Mouse (Mus musculus): ENCODE measurements around the gene Insig1. TPM values are rescaled to one million over a fixed set of nuclear protein-coding genes. Genes with fewer than 3 reads are reported as not detected.

Insig1 gene
- polyA plus RNA-seq, 1 experiment from 2014 or later, result 122 TPM

GRCm38 (mm10) chr5:28082796-28083195 is 11.6 kb downstream of the Insig1 start:
- H3K36me3 ChIP-seq (ENCODE audit: insufficient read depth, low read length), result no peaks in the 10 kb centered on the region
- no peak overlapping the region for H3K4me3 ChIP-seq (ENCODE audit: low read depth, low read length)
- H3K9me3 ChIP-seq (ENCODE audit: low read length), result no peaks in the 10 kb centered on the region
- H3K27me3 ChIP-seq (replicated peaks; ENCODE audit: insufficient read depth, low read length), result no peaks in the 10 kb centered on the region
- H3K4me1 ChIP-seq (ENCODE audit: insufficient read depth, low read depth, low read length), result no peaks in the 10 kb centered on the region
- no peak for TF ChIP-seq EP300 (IDR thresholded peaks at IDR 0.05)
- TF ChIP-seq CTCF (IDR thresholded peaks at IDR 0.05), result no peak
- no peak overlapping the region for H3K4me2 ChIP-seq (replicated peaks; ENCODE audit: low read depth, low read length)
- DNase-seq (ENCODE audit: low spot score) (no peak), ATAC-seq (no peak)
- H3K27ac ChIP-seq (ENCODE audit: low read length), result no peak overlapping the region
- 66% methylated on average over 3 of the region's 3 CpGs for WGBS
- no peak overlapping the region for H3K9ac ChIP-seq (replicated peaks; ENCODE audit: low read depth)

DNA sequence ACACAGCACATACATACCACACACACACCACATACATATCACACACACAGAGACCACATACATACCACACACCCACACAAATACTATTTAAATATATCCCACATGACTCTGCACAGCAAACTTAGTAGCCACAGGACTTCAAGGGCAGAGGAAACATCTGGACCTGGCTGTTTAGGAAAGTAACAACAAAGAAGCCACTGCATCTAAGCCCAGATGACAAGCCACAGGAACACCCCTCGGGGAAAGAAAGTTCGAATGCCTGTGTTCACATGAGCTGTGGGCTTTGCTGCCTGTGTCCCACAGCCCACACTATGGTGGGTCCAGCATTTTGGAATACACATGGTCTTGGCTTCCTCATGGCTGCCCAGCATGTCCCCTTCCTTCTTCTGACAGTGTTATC is 13.6 kb downstream of the Insig1 start:
- no peaks in the 10 kb centered on the region for H3K9me3 ChIP-seq (ENCODE audit: low read length)
- no peaks in the 10 kb centered on the region for H3K36me3 ChIP-seq (ENCODE audit: insufficient read depth, low read length)
- no peak overlapping the region for H3K9ac ChIP-seq (replicated peaks; ENCODE audit: low read depth)
- H3K4me1 ChIP-seq (ENCODE audit: insufficient read depth, low read depth, low read length), result no peaks in the 10 kb centered on the region
- no peaks in the 10 kb centered on the region for H3K27me3 ChIP-seq (replicated peaks; ENCODE audit: insufficient read depth, low read length)
- WGBS, result 69% methylated on average over 2 of the region's 2 CpGs
- TF ChIP-seq CTCF (IDR thresholded peaks at IDR 0.05) (no peak), EP300 (IDR thresholded peaks at IDR 0.05) (no peak)
- H3K4me2 ChIP-seq (replicated peaks; ENCODE audit: low read depth, low read length), result no peak overlapping the region
- no peak overlapping the region for H3K27ac ChIP-seq (ENCODE audit: low read length)
- DNase-seq (ENCODE audit: low spot score) (no peak), ATAC-seq (no peak)
- no peak overlapping the region for H3K4me3 ChIP-seq (ENCODE audit: low read depth, low read length)

DNA sequence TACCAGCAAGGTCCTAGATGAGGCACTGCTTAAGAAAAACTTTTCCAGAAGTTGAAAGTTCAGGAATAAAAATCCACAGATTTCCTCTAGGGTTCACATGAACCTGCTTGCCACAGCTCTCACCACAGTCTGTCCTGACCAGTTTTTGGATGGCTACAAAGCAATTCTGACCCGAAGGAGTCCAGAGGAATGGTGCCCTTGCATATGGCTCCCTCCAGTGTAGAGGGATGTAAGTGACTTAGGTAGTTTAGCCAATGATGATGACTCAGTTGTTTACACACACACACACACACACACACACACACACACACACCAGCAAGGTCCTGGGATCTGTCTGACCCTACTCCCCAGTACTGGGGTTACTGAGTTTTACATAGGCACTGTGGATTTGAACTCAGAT is 19.4 kb downstream of the Insig1 start:
- ATAC-seq (peak; percentile 16; the same call in 1 of the 2 replicates), DNase-seq (ENCODE audit: low spot score) (peak; percentile 51)

GRCm38 (mm10) chr5:28092327-28092726 is 21.2 kb downstream of the Insig1 start:
- Histone ChIP-seq H3K4me2 (replicated peaks; ENCODE audit: low read depth, low read length) (no peak overlapping the region), H3K4me1 (ENCODE audit: insufficient read depth, low read depth, low read length) (no peaks in the 10 kb centered on the region), H3K36me3 (ENCODE audit: insufficient read depth, low read length) (no peaks in the 10 kb centered on the region), H3K27me3 (replicated peaks; ENCODE audit: insufficient read depth, low read length) (no peaks in the 10 kb centered on the region), H3K4me3 (ENCODE audit: low read depth, low read length) (no peak overlapping the region), H3K9ac (replicated peaks; ENCODE audit: low read depth) (no peak overlapping the region), H3K9me3 (ENCODE audit: low read length) (no peaks in the 10 kb centered on the region), H3K27ac (ENCODE audit: low read length) (no peak overlapping the region)
- DNase-seq (ENCODE audit: low spot score) (no peak), ATAC-seq (no peak)
- WGBS, result 82% methylated on average over 3 of the region's 3 CpGs
- TF ChIP-seq EP300 (IDR thresholded peaks at IDR 0.05) (no peak), CTCF (IDR thresholded peaks at IDR 0.05) (no peak; the same call in 1 of the 2 replicates)

More for the DNA sequence above, 19.4 kb downstream of the Insig1 start:
- H3K4me1 ChIP-seq (ENCODE audit: insufficient read depth, low read depth, low read length), result no peaks in the 10 kb centered on the region
- TF ChIP-seq EP300 (IDR thresholded peaks at IDR 0.05), result no peak
- peak; percentile 64 for TF ChIP-seq CTCF (IDR thresholded peaks at IDR 0.05)
- H3K27ac ChIP-seq (ENCODE audit: low read length), result no peak overlapping the region
- no peak overlapping the region for H3K4me2 ChIP-seq (replicated peaks; ENCODE audit: low read depth, low read length)
- H3K4me3 ChIP-seq (ENCODE audit: low read depth, low read length), result no peak overlapping the region
- no peak overlapping the region for H3K9ac ChIP-seq (replicated peaks; ENCODE audit: low read depth)
- H3K27me3 ChIP-seq (replicated peaks; ENCODE audit: insufficient read depth, low read length), result no peaks in the 10 kb centered on the region
- no peaks in the 10 kb centered on the region for H3K36me3 ChIP-seq (ENCODE audit: insufficient read depth, low read length)
- WGBS, result 24% methylated on average over 1 of the region's 1 CpGs
- H3K9me3 ChIP-seq (ENCODE audit: low read length), result no peaks in the 10 kb centered on the region

GRCm38 (mm10) chr5:28093874-28094273 is 22.7 kb downstream of the Insig1 start:
- Histone ChIP-seq H3K4me2 (replicated peaks; ENCODE audit: low read depth, low read length) (no peak overlapping the region), H3K36me3 (ENCODE audit: insufficient read depth, low read length) (no peaks in the 10 kb centered on the region), H3K4me3 (ENCODE audit: low read depth, low read length) (no peak overlapping the region), H3K27ac (ENCODE audit: low read length) (no peak overlapping the region), H3K9me3 (ENCODE audit: low read length) (no peaks in the 10 kb centered on the region), H3K4me1 (ENCODE audit: insufficient read depth, low read depth, low read length) (no peaks in the 10 kb centered on the region), H3K27me3 (replicated peaks; ENCODE audit: insufficient read depth, low read length) (no peaks in the 10 kb centered on the region), H3K9ac (replicated peaks; ENCODE audit: low read depth) (no peak overlapping the region)
- TF ChIP-seq CTCF (IDR thresholded peaks at IDR 0.05), result peak; percentile 93
- no peak for TF ChIP-seq EP300 (IDR thresholded peaks at IDR 0.05)
- ATAC-seq (peak; percentile 57; the same call in 1 of the 2 replicates), DNase-seq (ENCODE audit: low spot score) (peak; percentile 82)
- 2% methylated on average over 3 of the region's 4 CpGs for WGBS

GRCm38 (mm10) chr5:28094393-28094792 is 23.2 kb downstream of the Insig1 start:
- WGBS, result 68% methylated on average over 3 of the region's 3 CpGs
- no peak overlapping the region for H3K27ac ChIP-seq (ENCODE audit: low read length)
- no peaks in the 10 kb centered on the region for H3K36me3 ChIP-seq (ENCODE audit: insufficient read depth, low read length)
- H3K4me3 ChIP-seq (ENCODE audit: low read depth, low read length), result no peak overlapping the region
- no peak overlapping the region for H3K9ac ChIP-seq (replicated peaks; ENCODE audit: low read depth)
- no peak for DNase-seq (ENCODE audit: low spot score)
- H3K9me3 ChIP-seq (ENCODE audit: low read length), result no peaks in the 10 kb centered on the region
- ATAC-seq, result no peak
- no peak overlapping the region for H3K4me2 ChIP-seq (replicated peaks; ENCODE audit: low read depth, low read length)
- H3K4me1 ChIP-seq (ENCODE audit: insufficient read depth, low read depth, low read length), result no peaks in the 10 kb centered on the region
- no peaks in the 10 kb centered on the region for H3K27me3 ChIP-seq (replicated peaks; ENCODE audit: insufficient read depth, low read length)
- TF ChIP-seq EP300 (IDR thresholded peaks at IDR 0.05), result no peak
- no peak for TF ChIP-seq CTCF (IDR thresholded peaks at IDR 0.05)

DNA sequence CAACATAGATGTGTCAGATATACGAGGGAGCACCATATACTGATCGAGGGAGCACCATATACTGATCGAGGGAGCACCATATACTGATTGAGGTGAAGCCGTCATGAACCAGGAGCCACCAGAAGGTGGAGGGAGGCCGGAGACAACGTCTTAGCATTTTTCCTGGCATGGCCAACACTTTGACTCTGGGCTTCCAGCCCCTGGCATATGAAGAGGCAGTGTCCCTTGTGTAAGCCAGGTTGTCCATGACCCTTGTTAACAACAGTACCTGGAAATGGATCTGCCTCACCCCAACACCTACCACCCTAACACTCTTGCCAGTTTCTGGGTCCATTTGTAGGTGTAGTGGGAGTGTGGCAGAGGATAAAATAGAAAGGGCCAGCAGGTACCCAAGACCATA is 23.7 kb downstream of the Insig1 start:
- DNase-seq (ENCODE audit: low spot score), result no peak

More for the DNA sequence above, 23.7 kb downstream of the Insig1 start:
- Histone ChIP-seq H3K4me1 (ENCODE audit: insufficient read depth, low read depth, low read length) (no peaks in the 10 kb centered on the region), H3K27ac (ENCODE audit: low read length) (no peak overlapping the region), H3K27me3 (replicated peaks; ENCODE audit: insufficient read depth, low read length) (no peaks in the 10 kb centered on the region), H3K4me3 (ENCODE audit: low read depth, low read length) (no peak overlapping the region), H3K9me3 (ENCODE audit: low read length) (no peaks in the 10 kb centered on the region), H3K36me3 (ENCODE audit: insufficient read depth, low read length) (no peaks in the 10 kb centered on the region), H3K9ac (replicated peaks; ENCODE audit: low read depth) (no peak overlapping the region), H3K4me2 (replicated peaks; ENCODE audit: low read depth, low read length) (no peak overlapping the region)
- WGBS, result 64% methylated on average over 6 of the region's 6 CpGs
- no peak for ATAC-seq
- no peak for TF ChIP-seq CTCF (IDR thresholded peaks at IDR 0.05)
- no peak for TF ChIP-seq EP300 (IDR thresholded peaks at IDR 0.05)

Measured in lung, postnatal 0 days (tissue).